Mouse (Mus musculus) kidney, adult 8-10 months (tissue): ENCODE measurements around the gene Them7.
A peak's percentile ranks its signal among the peaks of the same experiment; 100 is the strongest.

Source experiments
- DNase-seq, 2 experiments: peaks; one replicate each; pipeline ENCODE4 v3.0.0; 2022

Gene Them7

DNA sequence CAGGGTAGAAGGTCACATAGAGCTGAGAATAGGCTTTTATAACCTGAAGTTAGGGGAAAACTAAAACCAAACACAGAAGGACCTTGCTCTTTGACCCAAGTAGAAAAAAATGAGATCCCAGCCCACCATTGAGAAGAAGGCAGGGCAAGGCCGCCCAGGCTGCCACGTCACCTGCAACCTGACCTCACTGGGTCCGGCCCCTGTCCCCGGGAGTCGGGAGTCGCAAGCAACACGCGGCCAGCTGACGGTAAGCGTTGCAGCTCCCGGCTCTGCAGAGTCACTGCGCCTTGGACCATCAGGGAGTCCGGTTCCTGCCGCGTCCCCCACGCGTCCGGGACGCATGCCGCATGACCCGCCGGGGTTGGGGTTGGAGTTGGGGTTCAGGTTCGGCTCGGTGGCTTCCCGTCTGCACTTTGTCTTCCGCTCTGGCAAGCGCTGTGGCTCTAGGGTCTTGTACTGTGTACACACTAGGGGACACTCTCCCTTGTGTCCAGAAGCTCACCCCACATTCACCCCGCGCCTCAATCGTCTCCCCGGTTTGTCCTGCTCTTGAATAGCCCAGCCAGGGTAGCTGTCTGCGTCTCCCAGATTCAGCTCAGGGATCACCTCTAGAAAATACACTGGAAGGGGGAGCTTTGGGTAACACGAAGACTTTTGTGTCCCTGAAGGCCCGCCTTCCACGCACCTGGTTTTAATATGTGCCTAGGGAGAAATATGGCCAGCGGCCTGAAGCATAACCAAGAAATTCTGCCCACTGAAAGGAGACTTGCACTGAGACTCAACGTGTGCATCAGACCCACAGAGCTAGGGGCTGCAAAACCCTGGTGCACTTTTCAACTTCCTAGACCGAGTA, at the start of gene Them7:
Them7 (plus strand) TSS at position 187 of the 853 bp plus-strand sequence.
- DNase-seq, result peak; percentile 87 to 90

DNA sequence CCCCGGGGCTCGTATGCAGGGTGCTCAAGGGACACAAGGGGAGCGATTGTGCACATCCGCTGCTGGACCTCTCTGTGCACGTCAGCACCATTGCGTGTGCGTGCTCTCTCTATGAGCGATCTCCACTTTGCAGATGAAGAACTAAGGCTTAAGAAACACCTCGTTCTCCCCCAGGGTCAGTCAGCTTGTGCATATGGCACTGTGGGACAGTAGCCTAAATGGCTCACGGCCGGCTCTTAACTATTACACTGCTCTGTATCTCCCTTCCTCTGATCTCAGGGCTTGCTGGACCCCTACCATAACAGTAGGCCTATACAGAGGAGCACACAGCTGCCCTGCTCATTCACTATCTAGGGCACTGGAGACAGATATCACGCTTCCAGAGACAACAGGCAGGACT, 45.2 kb upstream of the Them7 start:
- no peak for DNase-seq

DNA sequence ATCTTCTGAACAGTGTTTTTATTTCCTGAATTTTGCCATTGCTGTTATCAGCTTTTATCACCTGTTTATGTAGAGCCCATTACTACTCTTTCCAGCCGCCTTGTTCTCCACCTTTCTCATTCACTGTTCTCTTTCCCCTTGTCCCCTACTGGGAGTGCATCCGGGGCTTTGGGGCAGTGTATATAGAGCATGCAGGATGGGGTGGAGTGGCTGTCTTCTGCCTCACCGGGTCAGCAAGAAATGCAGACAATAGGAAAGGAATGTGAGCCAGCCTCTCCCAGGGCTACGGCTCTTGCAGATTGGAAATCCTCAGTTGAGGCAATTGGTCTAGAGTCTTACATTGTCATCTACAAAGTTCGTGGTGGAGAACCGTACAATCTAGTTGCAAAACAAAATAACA, 41.6 kb upstream of the Them7 start:
- no peak for DNase-seq

DNA sequence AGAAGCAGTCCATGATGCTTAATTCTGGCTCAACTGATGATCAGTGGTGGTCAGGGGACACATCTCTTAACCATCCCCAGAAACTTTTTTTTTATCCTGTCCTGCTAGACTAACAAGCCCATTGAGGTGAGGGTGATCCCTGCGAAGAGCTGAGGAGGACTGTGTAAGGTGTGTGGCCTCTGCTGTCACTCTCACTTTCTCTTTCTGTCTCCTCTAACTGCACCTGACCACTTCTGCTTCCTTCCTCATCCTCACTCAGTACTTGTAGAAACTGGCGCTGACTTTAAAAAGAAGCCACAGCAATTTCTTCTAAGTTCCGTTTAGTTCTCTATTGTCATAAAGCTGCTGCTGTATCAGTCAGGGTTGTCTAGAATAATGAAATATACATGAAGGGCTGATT, 39.0 kb upstream of the Them7 start:
- no peak for DNase-seq

DNA sequence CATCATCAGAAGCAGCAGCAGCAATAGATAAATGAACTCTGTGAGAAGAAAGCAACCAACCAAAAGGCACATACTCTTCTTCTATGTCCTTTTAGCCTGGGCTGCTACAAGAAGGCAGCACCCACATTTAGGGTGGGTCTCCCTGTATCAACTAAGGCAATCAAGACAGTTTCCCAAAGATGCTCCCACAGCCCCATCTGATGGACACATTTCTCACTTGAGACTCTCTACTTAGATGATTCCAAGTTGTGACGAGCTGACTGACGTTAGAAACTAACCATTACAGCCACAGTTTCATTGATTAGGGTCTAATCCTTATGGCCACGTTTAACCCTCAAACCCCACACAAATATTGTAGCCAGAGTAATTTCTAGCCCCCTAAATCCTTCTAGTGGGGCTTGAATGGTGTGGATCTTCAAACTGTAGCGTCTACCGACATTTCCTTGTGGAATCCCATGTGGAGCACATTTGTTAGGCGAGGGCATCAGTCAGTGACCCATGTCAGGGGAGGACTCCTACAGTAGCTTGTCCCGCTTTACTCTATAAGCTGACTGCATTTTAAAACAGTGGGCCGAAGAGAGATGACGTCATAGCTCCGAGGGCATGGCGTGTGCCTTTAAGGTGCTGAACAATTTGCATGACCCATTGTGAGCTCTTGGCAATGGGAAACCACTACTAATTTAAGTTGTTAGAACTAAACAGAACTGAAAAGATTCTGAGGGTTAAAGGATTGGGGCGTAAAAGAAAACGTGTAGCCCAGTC, 38.2 kb upstream of the Them7 start:
- no peak for DNase-seq

DNA sequence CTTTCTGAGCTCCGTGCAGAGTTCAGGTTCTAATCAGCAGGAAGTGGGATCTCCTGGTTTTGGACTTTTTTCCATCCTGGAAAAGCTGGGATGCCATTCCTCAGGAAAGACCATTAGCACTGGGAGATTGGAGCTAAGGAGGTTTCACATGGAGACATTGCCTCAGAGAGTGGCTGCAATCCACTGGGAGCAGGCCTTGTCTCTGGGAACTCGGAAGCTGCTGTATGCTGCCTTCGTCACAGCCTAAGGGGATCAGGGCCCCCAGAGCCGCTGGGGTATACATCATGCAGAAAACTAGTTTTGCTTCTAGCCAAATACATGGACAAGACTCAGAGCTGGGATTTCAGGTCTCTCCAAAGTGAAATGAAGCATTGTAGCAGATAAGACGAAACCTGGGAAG, 37.5 kb upstream of the Them7 start:
- DNase-seq, result no peak

DNA sequence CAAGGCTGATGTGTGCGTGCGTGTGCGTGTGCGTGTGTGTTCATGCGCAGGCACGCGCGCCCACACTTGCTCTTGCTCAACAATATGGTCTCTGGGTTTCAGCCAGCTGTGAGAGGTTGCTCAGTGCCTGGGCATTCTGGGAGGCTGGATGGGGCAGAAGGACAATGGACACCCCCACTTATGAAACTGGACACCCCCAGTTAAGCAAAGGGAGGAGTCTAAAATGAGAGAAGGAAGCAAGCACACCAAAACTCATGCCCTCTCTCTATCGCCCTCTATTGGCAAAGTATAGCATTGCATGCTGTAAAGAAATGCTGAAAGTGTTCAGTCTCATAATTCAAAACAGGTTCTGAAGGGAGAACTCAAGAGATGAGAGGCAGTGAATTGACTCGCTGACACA, 35.9 kb upstream of the Them7 start:
- no peak for DNase-seq

DNA sequence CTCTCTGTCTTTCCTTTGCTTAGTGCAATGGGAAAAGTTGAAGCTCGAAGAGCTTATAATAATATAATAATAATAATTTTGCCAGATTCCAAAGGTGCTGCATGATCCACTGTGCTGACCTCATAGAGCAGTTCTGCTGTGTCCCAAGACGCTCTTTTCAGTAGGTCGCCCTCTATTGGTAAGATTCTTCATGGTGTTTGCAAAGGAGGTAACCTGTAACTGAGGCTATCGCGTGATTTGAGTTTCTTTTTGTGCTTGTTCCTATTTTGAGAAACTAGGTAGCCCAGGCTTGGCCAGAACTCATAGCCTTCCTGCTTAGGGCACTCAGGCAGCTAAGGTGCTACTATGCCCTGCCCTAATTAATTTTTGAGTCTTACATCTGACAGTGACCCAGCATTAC, 34.8 kb upstream of the Them7 start:
- DNase-seq, result peak; percentile 13 to 38

DNA sequence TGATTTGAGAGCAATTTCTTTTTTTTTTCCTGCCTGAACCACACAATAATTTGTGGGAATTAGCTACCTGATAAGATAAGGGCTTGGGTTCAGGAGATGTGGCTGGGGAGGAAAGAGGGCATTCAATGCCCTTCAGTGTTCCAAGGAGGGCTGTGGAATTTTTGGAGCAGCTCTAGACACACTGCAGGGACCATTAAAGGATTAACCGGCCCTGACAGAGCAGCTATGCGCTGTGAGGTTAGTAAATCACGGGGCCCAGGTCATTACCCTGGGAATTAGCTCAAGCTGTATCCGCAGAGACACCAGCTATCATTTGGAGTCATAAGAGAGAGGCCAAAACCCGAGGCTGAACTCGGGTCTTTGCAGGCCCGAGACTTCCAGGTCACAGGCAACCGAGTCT, 24.0 kb upstream of the Them7 start:
- no peak for DNase-seq

DNA sequence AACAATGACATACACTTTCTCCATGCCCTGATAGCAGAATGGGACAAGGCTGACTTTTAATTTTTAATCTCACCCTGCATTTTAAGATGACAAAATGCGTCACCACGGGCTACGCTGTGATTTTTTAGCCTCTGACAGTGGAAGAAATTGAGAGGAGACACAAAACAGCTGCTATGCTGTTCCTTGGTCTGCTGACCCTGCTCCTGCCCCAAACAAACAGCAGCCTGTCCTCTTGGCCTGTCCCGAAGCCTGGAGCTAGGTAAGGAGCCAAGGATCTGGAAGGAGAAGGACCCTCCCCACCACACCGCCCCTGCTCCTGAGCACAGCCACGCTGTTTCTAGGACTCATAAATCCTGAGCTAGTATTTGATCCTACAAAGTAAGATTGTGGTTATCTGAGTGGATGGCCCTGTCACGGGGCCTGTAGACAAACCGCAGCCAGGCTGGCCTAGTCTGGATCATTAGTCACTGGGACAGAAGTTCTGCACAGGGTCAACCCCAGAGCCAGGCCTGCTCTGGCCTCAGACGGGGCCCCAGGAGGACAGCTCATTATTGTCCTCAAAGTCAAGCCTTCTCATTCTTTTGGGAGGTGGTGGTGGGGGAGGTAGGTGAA, 17.5 kb upstream of the Them7 start:
- DNase-seq, result no peak

DNA sequence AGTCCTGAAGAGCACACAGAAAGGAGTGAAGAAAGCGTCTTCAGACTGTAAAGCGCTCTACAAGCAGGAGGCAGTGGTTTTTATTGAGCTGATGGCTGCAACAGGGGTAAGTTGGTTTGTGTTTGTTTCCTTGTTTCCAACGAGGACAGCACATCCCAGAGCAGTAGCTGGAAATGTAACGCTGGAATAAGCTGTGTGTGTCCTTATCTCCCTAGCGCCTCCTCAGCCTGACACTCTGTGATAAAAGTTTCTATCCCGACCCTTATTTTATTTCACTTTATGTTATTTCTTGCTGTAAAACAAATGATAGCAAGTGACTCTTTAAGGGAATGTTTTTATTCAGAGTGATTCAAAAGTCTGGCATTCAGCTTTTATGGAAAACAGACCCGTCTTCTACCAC, 11.3 kb upstream of the Them7 start:
- no peak for DNase-seq

DNA sequence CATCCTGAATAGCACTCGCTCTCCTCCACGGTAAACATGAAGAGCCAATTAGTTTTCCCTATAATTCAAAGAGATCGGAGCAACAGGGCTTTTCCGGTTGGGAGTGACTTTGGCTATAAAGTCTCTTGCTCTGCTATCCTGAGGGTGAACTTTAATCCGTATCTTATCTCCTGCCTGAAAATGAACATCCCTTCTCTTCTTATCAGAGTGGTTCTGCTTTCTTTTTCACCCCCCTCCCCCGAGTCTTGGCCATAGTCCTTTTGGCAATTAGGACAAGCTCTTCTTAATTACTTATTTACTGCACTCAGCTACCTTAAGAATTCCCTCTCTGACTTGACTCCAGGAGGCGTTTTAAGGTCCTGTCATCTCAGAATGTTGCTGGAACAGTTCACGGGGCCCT, 8.2 kb upstream of the Them7 start:
- DNase-seq, result no peak

DNA sequence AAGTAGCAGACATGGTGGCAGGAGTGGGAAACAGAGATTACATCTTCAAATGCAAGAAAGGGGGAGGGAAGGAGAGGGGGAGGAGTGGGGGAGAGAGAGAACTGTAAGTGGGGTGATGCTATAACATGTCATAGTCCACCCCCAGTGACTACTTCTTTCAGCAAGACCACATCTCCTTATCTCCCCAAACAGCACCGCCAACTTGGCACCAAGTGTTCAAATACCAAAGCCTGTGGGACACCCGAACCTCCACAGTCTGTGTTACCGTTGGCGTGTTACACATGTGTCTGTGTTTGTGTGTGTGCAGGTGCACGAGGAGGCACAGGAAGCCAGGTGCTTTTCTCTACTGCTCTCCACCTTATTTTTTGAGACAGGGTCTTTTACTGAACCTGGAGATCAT, 4.9 kb upstream of the Them7 start:
- DNase-seq, result no peak

DNA sequence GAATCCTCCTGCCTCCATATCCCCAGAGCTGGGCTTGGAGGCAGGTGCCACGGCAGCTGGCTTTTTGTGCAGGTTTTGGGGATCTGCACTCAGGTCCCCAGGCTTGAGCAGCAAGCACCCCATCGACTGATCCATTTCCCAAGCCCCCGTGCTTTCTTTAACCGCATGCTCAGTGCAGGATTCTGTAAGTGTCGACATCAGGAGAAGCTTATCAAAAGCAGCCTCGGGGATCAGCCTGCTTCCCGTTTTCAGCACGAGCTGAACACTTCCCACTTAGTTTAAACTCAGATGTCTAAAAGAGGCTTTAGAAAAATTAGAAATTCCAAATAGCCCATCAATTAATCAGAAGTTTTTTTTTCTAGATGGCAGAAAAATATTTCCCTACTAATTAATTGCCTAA, 4.5 kb upstream of the Them7 start:
- no peak for DNase-seq

DNA sequence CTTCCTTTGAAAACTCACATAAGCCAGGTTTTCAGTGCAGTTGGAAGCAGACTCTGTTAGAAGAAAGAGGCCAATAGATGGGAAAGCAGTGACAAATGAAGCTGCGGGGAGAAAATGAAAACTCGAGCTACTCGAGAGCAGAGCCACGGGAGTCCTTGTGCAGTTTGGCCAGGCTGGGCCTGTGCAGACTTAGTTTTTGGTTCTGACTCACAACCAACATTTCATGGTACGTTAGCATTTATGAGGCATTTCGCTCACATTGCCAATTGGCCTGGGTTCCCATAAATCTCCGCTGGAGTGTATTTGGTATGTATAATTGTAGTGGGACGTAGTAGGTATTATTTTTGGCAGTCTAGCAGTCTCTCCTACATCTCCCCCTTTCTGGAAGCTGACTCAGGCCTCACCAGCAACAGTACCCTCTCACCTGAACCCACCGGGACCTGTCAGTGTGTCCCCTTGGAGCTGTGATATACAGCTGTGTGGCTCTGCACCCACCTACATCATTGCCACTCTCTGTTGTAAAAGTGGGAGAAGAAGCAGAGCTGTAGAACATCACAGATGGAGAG, 3.3 kb upstream of the Them7 start:
- no peak for DNase-seq

DNA sequence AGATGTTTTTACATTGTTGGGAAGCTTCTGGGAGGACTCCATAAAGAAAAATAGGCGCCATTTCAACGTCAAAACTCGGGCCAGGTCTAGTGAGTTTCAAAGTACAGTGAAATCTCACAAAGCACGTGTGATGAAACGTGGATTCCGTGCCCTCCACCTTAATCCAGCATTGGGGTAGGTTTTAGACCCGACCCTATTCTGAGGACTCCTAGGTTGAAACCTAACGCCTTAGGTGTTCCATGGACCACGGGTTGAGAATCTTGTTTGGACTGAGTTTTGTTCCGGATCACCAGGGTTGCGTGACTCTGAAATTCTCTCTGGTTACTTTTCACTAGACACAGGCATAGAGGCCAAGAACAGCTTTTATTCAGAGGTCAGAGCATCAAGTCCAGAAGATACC, 514 bp upstream of the Them7 start:
- DNase-seq, result peak; percentile 77 to 79

DNA sequence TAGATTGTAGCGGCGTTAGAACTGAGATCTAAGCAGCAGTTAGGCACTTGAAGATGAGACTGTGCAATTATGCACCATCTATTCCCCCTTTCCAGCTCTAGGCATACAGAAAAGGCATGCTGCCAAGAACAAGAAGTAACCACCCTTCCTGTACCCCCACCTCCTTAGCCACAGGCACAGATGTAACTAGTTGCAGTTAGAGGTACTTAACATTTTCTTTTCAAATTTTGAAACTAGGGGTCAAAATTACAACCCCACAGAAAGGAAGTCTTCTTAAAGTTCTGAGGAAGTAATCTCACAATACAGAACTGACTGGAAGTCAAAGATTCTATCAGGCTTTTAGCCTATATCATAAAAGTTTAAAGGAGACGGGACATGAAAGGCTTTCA, 861 bp downstream of the Them7 start:
- no peak for DNase-seq

DNA sequence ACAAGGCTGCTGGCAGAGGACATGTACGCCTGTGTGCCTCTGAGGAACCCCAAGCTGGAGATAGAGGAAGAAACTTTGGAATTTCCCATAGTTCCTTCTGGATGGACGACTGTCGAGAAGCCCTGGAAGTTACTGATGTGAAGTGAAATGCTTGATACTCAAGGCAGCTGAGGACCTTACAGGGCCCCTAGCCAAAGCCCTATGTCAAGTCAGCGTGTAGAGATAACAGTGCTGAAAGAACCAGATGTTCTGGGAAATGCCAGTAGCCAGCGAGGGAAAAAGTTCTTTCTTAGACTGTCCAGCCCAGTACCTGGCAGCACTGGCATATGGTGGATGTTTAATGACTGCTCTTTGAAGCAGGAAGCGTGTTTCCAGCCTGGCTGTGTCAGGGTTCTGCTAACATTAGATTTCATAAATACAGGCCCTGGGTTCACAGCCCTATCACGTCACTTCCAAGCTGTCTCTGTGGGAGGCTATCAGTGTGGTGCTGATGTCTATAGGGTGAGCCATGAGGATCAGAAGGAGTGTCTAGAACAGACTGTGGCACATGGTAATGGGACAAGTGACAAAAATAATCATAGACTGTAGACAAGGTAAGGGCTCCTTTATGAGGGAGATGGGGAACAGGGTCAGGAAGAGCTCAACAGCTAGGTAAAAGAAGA, 2.3 kb downstream of the Them7 start:
- DNase-seq, result no peak

DNA sequence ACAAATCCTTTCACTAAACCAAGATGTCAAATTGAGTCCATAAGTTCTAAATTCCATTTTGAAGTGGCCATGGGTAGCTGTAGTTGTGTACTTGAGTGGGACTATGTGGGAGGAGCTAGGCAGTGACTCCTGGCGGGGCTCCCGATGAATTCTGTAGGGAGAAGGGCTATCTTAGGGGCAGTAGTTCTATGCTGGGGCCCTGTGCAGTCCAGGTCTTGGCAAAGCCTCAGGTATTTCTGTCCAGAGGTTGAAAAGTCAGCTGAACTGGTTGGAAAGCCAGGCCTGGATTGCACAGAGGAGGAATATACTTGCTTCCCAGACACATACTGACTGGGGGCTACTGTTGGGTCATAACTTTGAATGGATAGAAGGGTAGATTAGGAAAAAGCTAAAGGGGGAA, 4.3 kb downstream of the Them7 start:
- DNase-seq, result peak; percentile 79 to 84

DNA sequence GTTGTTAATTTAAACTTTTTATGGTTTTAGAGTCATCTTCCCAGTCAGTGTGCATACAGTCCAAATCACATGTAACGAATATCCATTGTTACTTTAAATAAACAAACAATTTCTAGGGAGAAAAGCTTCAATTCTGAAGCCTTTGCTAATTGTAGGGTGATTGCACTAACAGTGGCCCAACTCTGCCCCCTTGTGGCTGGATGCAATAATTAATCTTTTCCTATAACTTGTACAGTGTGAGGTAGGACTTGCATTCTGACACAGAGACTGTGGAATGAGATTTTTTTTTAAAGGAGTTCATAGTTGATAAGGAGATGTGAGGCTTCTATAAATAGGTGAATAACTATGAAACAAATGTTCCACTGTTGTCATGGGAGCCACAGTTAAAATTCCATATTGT, 6.2 kb downstream of the Them7 start:
- DNase-seq, result no peak

DNA sequence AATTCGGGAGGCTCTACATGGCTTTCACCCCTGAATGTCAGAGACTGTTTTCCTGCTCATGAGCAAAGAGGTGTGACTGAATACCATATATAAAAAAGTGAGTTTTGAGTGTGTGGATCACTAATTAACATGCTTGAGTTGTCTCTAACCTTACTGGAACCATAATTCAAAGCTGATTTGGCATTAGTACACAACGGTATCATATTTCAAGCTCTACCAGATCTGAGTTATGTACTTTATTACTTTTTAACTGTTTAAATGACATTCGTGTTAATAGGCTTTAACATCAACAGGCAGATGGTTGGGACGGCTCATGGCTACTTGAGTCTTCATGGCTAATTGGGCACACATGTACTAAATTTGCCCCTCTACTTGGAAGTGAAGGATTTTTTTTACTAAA, 8.3 kb downstream of the Them7 start:
- DNase-seq, result peak in 1 of 2 experiments; percentile 31

DNA sequence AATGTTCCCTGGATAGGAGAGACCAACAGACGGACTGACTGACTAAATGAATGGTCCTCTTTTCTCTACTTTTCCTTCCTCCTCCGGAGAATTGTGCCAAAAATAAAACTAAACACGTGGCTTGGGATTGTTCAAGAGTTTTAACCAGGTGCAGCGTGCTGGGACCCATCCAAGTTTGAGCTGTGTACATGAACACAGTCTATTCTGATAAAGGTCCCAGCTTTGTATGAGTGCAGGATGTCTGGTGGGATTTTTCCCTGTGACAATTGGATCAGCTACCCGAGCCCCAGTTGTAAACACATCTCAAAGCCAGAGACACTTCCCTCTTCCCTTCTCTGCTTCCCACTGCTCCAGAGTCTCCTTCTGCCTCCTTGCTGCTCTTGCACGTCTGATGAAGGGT, 10.2 kb downstream of the Them7 start:
- peak in 1 of 2 experiments; percentile 56 for DNase-seq
